In genomic region chr2:20519447-20520098, GRCm38 (mm10) we compare ENCODE assay signal across 8 mouse cellular contexts.
DNase-seq lines count a peak whose midpoint lies in the region; ATAC-seq and TF ChIP-seq lines count a peak whose summit lies in the region.

No protein-coding gene starts in this region.

- no peaks in the 10 kb centered on the region for H3K9me3 ChIP-seq in intestine, embryonic 15.5 days
- H3K9me3 ChIP-seq in liver, embryonic 16.5 days (replicated peaks; ENCODE audit: control insufficient read depth, low read length) = no peaks in the 10 kb centered on the region

- H3K4me1 ChIP-seq in intestine, embryonic 15.5 days (replicated peaks) = peaks cover 10% of the 10 kb centered on the region; the same call in 1 of the 2 replicates
- no peaks in the 10 kb centered on the region; the same call in 1 of the 2 replicates for H3K4me1 ChIP-seq in liver, embryonic 16.5 days (ENCODE audit: control insufficient read depth, low read depth, low read length)

- no peaks in the 10 kb centered on the region for H3K36me3 ChIP-seq in intestine, embryonic 15.5 days
- no peaks in the 10 kb centered on the region for H3K36me3 ChIP-seq in liver, embryonic 16.5 days (ENCODE audit: control insufficient read depth, insufficient read depth)

- DNase-seq in cerebellum, postnatal 25 days = peak; percentile 22 to 26
- DNase-seq in brain, embryonic 14.5 days (ENCODE audit: low read depth) = peak; percentile 75
- peak; percentile 90 for DNase-seq in gastrocnemius, postnatal 25 days
- DNase-seq in ovary, adult 18-20 months (ENCODE audit: low spot score) = peak; percentile 47
- no peak for DNase-seq in natural killer cell, adult 2 months (ENCODE audit: low spot score in 2 of 2)

- peak overlapping the region; percentile 83 for H3K4me2 ChIP-seq in intestine, embryonic 15.5 days (replicated peaks)
- peak overlapping the region; percentile 46 for H3K4me2 ChIP-seq in liver, embryonic 16.5 days (ENCODE audit: low read depth, low read length)

- H3K27me3 ChIP-seq in intestine, embryonic 15.5 days (replicated peaks) = no peaks in the 10 kb centered on the region
- no peaks in the 10 kb centered on the region for H3K27me3 ChIP-seq in liver, embryonic 16.5 days (ENCODE audit: control insufficient read depth, insufficient read depth, low read depth, low read length)

- H3K27ac ChIP-seq in intestine, embryonic 15.5 days = peak overlapping the region; percentile 89
- H3K27ac ChIP-seq in liver, embryonic 16.5 days (ENCODE audit: low read length) = peak overlapping the region; percentile 42

- peak overlapping the region; percentile 52 for H3K4me3 ChIP-seq in intestine, embryonic 15.5 days (replicated peaks)
- peak overlapping the region; percentile 49 for H3K4me3 ChIP-seq in liver, embryonic 16.5 days (ENCODE audit: low read depth, low read length)

- WGBS in intestine, embryonic 15.5 days = 0% methylated on average over 39 of the region's 39 CpGs
- 2% methylated on average over 39 of the region's 39 CpGs for WGBS in liver, embryonic 16.5 days (ENCODE audit: insufficient replicate concordance)

- no peak for ATAC-seq in cerebellum, adult (ENCODE audit: insufficient number of reproducible peaks, low FRiP score, low TSS enrichment)
- peak; percentile 92 for ATAC-seq in intestine, embryonic 15.5 days
- ATAC-seq in liver, embryonic 16.5 days (ENCODE audit: low read depth) = peak; percentile 91

- H3K9ac ChIP-seq in intestine, embryonic 15.5 days = peak overlapping the region; percentile 56
- H3K9ac ChIP-seq in liver, embryonic 16.5 days (ENCODE audit: low read depth, low read length) = no peak overlapping the region

- TF ChIP-seq CTCF in brain, embryonic 14.5 days (IDR thresholded peaks at IDR 0.05; ENCODE audit: borderline replicate concordance, extremely low read depth, insufficient read depth, insufficient read length) = 0 out of 2 replicates have a peak, but pooled peaks have one; percentile 8

- TF ChIP-seq POLR2A in brain, embryonic 14.5 days (IDR thresholded peaks at IDR 0.05; ENCODE audit: borderline replicate concordance, extremely low read depth, insufficient read depth, insufficient read length, poor library complexity, severe bottlenecking) = no peak

Comparison
In these comparisons a context has a peak if more than half of its experiments do, and no peak if none do; other contexts are left out.
1. DNase-seq: peak in cerebellum, postnatal 25 days (2 of 2), brain, embryonic 14.5 days (single experiment), gastrocnemius, postnatal 25 days (single experiment) and ovary, adult 18-20 months (single experiment); none in natural killer cell, adult 2 months (0 of 2).